In the genomic region with DNA sequence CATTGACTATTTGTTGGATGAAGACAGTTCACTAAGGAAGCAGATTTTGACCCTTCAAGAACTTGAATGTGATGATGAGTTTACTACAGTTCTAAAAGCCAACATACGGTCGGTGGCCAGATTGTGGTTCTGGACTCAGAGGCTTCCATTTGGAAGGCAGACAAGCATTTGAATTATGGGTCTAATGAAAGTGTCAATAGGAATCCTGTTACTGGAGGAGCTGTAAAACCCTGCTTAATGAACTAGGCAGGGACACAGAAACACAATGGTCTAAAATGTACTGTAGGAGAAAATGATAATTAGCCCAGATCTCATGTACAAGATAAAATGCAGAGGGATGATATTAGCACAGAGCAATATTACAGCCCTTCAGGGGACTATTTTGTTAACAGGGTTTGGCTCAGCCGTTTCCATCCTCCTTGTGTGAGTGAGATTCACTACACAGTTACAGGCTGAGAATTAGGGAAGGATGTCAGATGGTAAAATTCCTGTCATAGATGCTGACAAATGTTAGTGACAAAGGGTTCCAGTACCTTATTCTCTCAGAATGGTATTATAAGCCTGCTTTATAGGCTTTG, we compare ENCODE assay signal across 19 mouse cellular contexts.
DNase-seq lines count a peak whose midpoint lies in the region; ATAC-seq lines count a peak whose summit lies in the region.
"Had no signal": no experiment of that assay in that cellular context is flagged by ENCODE, and none has a peak within 500 bp of the region (broad histone marks: within the 10 kb centered on the region; RNA-seq: fewer than 3 reads in every experiment).

No protein-coding gene starts in this region.

- no peaks in the 10 kb centered on the region for H3K9me3 ChIP-seq in forebrain, embryonic 16.5 days (ENCODE audit: control insufficient read depth, low read length)
- H3K9me3 ChIP-seq in forebrain, embryonic 11.5 days (ENCODE audit: control insufficient read depth, low read length): no peaks in the 10 kb centered on the region
- no peaks in the 10 kb centered on the region; the same call in 1 of the 2 replicates for H3K9me3 ChIP-seq in hindbrain, embryonic 16.5 days (ENCODE audit: control insufficient read depth, low read length)
- no peaks in the 10 kb centered on the region for H3K9me3 ChIP-seq in hindbrain, embryonic 11.5 days (ENCODE audit: control insufficient read depth, low read length)
- H3K9me3 ChIP-seq in neural tube, embryonic 14.5 days (ENCODE audit: control insufficient read depth, low read length): no peaks in the 10 kb centered on the region
- H3K9me3 ChIP-seq: embryonic facial prominence, embryonic 10.5 days had no signal

- no peaks in the 10 kb centered on the region for H3K27me3 ChIP-seq in forebrain, embryonic 16.5 days (replicated peaks; ENCODE audit: control insufficient read depth, insufficient read depth, low read length)
- H3K27me3 ChIP-seq in forebrain, embryonic 11.5 days (ENCODE audit: control insufficient read depth, insufficient read depth, low read length): no peaks in the 10 kb centered on the region
- H3K27me3 ChIP-seq in hindbrain, embryonic 16.5 days (replicated peaks; ENCODE audit: control insufficient read depth, insufficient read depth, low read length): no peaks in the 10 kb centered on the region
- H3K27me3 ChIP-seq in hindbrain, embryonic 11.5 days (ENCODE audit: control insufficient read depth, insufficient read depth, low read length): no peaks in the 10 kb centered on the region
- no peaks in the 10 kb centered on the region for H3K27me3 ChIP-seq in neural tube, embryonic 14.5 days (ENCODE audit: control insufficient read depth, insufficient read depth, low read length)
- H3K27me3 ChIP-seq: CH12.LX; heart, embryonic 12.5 days; hindbrain, embryonic 15.5 days had no signal

- H3K4me3 ChIP-seq in forebrain, embryonic 16.5 days (replicated peaks; ENCODE audit: low read length): no peak overlapping the region
- no peak overlapping the region for H3K4me3 ChIP-seq in forebrain, embryonic 11.5 days (ENCODE audit: low read depth, low read length)
- H3K4me3 ChIP-seq in hindbrain, embryonic 16.5 days (ENCODE audit: low read length): no peak overlapping the region
- H3K4me3 ChIP-seq in hindbrain, embryonic 11.5 days (ENCODE audit: low read depth, low read length): no peak overlapping the region
- H3K4me3 ChIP-seq in neural tube, embryonic 14.5 days (ENCODE audit: low read depth, low read length): no peak overlapping the region
- H3K4me3 ChIP-seq: embryonic facial prominence, embryonic 10.5 days; gastrocnemius, adult 2 months; heart, embryonic 12.5 days; hindbrain, embryonic 15.5 days had no signal

- DNase-seq in forebrain, embryonic 11.5 days (ENCODE audit: low spot score): no peak
- no peak for DNase-seq in hindbrain, embryonic 11.5 days (ENCODE audit: low spot score)
- DNase-seq in Muller cell, postnatal 12 days (ENCODE audit: inconsistent ontology term): peak; percentile 70
- no peak for DNase-seq in frontal cortex, postnatal 10 days (ENCODE audit: low spot score in 2 of 2)
- DNase-seq: adrenal gland, adult 2 months; adrenal gland, postnatal 25 days; cerebellum, adult 2 months; cerebellum, postnatal 10 days; gastrocnemius, adult 2 months; gastrocnemius, postnatal 25 days had no signal

- 56% methylated on average over 3 of the region's 3 CpGs for WGBS in forebrain, embryonic 16.5 days
- WGBS in forebrain, embryonic 11.5 days: 91% methylated on average over 3 of the region's 3 CpGs
- 62% methylated on average over 3 of the region's 3 CpGs for WGBS in hindbrain, embryonic 16.5 days
- 81% methylated on average over 3 of the region's 3 CpGs for WGBS in hindbrain, embryonic 11.5 days
- 23% methylated on average over 3 of the region's 3 CpGs for WGBS in neural tube, embryonic 14.5 days

- H3K4me1 ChIP-seq in forebrain, embryonic 16.5 days (replicated peaks; ENCODE audit: control insufficient read depth, insufficient read depth, low read length): peaks cover 8% of the 10 kb centered on the region
- H3K4me1 ChIP-seq in forebrain, embryonic 11.5 days (replicated peaks; ENCODE audit: control insufficient read depth, insufficient read depth, low read length): no peaks in the 10 kb centered on the region
- no peaks in the 10 kb centered on the region for H3K4me1 ChIP-seq in hindbrain, embryonic 16.5 days (ENCODE audit: control insufficient read depth, insufficient read depth, low read depth, low read length)
- no peaks in the 10 kb centered on the region for H3K4me1 ChIP-seq in hindbrain, embryonic 11.5 days (replicated peaks; ENCODE audit: control insufficient read depth, insufficient read depth, low read length)
- no peaks in the 10 kb centered on the region for H3K4me1 ChIP-seq in neural tube, embryonic 14.5 days (ENCODE audit: control insufficient read depth, insufficient read depth, low read length)
- H3K4me1 ChIP-seq: heart, embryonic 12.5 days; hindbrain, embryonic 15.5 days had no signal

- H3K27ac ChIP-seq in forebrain, embryonic 16.5 days (ENCODE audit: low read length): no peak overlapping the region; the same call in 1 of the 2 replicates
- H3K27ac ChIP-seq in forebrain, embryonic 11.5 days (ENCODE audit: low read depth, low read length): no peak overlapping the region
- no peak overlapping the region for H3K27ac ChIP-seq in hindbrain, embryonic 16.5 days (ENCODE audit: low read depth, low read length)
- H3K27ac ChIP-seq in hindbrain, embryonic 11.5 days (ENCODE audit: low read depth, low read length): no peak overlapping the region
- H3K27ac ChIP-seq in neural tube, embryonic 14.5 days (ENCODE audit: low read depth, low read length): no peak overlapping the region
- H3K27ac ChIP-seq: embryonic facial prominence, embryonic 10.5 days; gastrocnemius, adult 2 months; hindbrain, embryonic 15.5 days had no signal

- no peak overlapping the region for H3K4me2 ChIP-seq in forebrain, embryonic 16.5 days (ENCODE audit: low read length)
- H3K4me2 ChIP-seq in forebrain, embryonic 11.5 days (ENCODE audit: low read depth, low read length, severe bottlenecking): no peak overlapping the region
- H3K4me2 ChIP-seq in hindbrain, embryonic 16.5 days (ENCODE audit: low read length): no peak overlapping the region
- H3K4me2 ChIP-seq in hindbrain, embryonic 11.5 days (replicated peaks; ENCODE audit: low read depth, low read length): no peak overlapping the region
- H3K4me2 ChIP-seq in neural tube, embryonic 14.5 days (ENCODE audit: low read depth, low read length): no peak overlapping the region
- H3K4me2 ChIP-seq: heart, embryonic 12.5 days; hindbrain, embryonic 15.5 days had no signal

- H3K9ac ChIP-seq in forebrain, embryonic 16.5 days (replicated peaks; ENCODE audit: low read depth, low read length): no peak overlapping the region
- no peak overlapping the region for H3K9ac ChIP-seq in forebrain, embryonic 11.5 days (ENCODE audit: low read length)
- no peak overlapping the region for H3K9ac ChIP-seq in hindbrain, embryonic 16.5 days (ENCODE audit: low read depth, low read length)
- H3K9ac ChIP-seq in hindbrain, embryonic 11.5 days (ENCODE audit: low read depth, low read length): no peak overlapping the region
- no peak overlapping the region for H3K9ac ChIP-seq in neural tube, embryonic 14.5 days (replicated peaks; ENCODE audit: low read depth, low read length)
- H3K9ac ChIP-seq: heart, embryonic 12.5 days; hindbrain, embryonic 15.5 days had no signal

- peak; percentile 18; the same call in 1 of the 2 replicates for ATAC-seq in forebrain, embryonic 16.5 days
- no peak for ATAC-seq in forebrain, embryonic 11.5 days (replicated peaks; ENCODE audit: low FRiP score)
- ATAC-seq in hindbrain, embryonic 16.5 days: 0 out of 2 replicates have a peak, but pooled peaks have one; percentile 50
- no peak for ATAC-seq in hindbrain, embryonic 11.5 days (ENCODE audit: low FRiP score)
- peak; percentile 85 for ATAC-seq in neural tube, embryonic 14.5 days (ENCODE audit: low read depth)
- ATAC-seq: inflammation-experienced regulatory T-cells, adult 6 months; intestine, postnatal 0 days had no signal

- H3K36me3 ChIP-seq in forebrain, embryonic 16.5 days (ENCODE audit: control insufficient read depth, insufficient read depth): no peaks in the 10 kb centered on the region
- H3K36me3 ChIP-seq in forebrain, embryonic 11.5 days (ENCODE audit: control insufficient read depth, insufficient read depth, low read length): no peaks in the 10 kb centered on the region
- no peaks in the 10 kb centered on the region for H3K36me3 ChIP-seq in hindbrain, embryonic 16.5 days (ENCODE audit: control insufficient read depth, insufficient read depth, low read length)
- H3K36me3 ChIP-seq in hindbrain, embryonic 11.5 days (ENCODE audit: control insufficient read depth, insufficient read depth, low read length): no peaks in the 10 kb centered on the region
- no peaks in the 10 kb centered on the region for H3K36me3 ChIP-seq in neural tube, embryonic 14.5 days (ENCODE audit: control insufficient read depth, insufficient read depth, low read length)
- H3K36me3 ChIP-seq: embryonic facial prominence, embryonic 10.5 days; heart, embryonic 12.5 days; hindbrain, embryonic 15.5 days had no signal

Comparison
In these comparisons a context has a peak if more than half of its experiments do, and no peak if none do; other contexts are left out.
1. ATAC-seq: peak in forebrain, embryonic 16.5 days (single experiment), hindbrain, embryonic 16.5 days (single experiment) and neural tube, embryonic 14.5 days (single experiment); none in forebrain, embryonic 11.5 days (single experiment) and hindbrain, embryonic 11.5 days (single experiment).